Mouse (Mus musculus) CD4-positive, CD25-positive, alpha-beta regulatory T cell (primary cell): ENCODE measurements around the gene Adamts9. TPM values are rescaled to one million over a fixed set of nuclear protein-coding genes. Genes with fewer than 3 reads are reported as not detected.

Source experiments
- polyA plus RNA-seq: library from polyadenylated mRNA; unstranded; fragments of 100-300 nt; shearing (Covaris generic); gene quantifications from one replicate; pipeline ENCODE4 v1.2.1, GENCODE M21; 2017

The Adamts9 gene
- polyA plus RNA-seq, result 0.30 TPM

DNA sequence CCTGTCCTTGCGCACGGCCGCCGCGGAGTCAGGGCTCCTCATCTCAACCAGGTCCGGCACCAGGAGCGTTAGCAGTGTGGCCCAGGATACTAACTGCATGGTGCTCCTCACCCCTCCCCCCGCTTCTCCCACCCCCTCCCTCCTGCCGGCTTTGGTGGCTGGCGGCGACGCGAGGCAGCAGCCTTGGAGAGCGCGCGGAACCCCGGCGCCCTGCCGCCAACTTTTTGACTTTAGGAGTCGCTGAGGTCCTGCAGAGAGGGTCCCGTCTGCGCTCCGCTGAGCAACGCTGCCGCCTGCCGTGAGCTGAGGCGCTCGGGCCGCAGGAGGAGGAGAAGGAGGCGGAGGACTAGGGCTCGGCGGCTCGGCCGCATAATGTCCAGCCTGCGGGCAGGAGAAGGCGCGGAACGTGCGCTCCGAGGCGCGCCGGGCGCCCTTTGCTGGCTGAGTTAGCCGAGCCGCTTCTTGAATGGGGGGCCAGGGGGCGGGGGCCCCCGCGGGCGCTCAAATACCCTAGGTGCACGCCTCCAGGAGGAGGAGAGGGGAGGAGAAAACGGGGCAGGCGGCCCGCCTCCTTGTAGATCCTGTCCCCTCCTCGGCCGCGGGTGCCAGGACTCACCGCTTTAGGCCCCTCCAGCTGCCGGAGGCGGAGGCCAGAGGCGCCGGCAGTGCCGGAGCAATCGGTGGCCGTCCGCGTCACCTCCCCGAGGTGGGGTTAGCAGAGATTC lies at the start of gene Adamts9:
TSS of gene Adamts9 (minus strand) at position 436 of the 725 bp plus-strand sequence.

GRCm38 (mm10) chr6:92869089-92869581 lies 74.2 kb downstream of the Adamts9 start, which contains the start of gene Gm15737:
Gene Gm15737 (plus strand): TSS chr6:92869357.

DNA sequence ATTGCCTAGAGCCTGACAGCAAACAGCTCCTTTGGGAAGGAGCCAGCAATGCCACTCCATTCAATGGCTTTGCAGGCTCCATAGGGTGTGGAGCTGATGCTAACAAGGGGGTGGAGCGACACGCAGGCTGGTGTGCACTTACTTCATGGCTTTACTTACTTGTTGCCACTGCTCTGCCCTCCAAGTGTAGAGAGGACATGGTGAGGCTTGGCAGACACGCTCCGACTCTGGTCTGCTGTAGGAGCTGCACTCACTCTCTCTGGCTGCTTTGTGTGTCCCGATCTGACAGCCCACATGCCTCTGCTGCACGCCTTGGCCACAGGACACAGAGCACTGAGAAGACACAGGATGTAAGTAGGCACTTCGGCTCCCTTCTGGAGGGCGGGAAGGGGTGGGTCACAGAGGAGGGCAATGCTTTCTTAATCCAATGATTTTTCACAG lies 127.0 kb downstream of the Adamts9 start, which contains the start of gene A730049H05Rik:
TSS of gene A730049H05Rik (plus strand) at position 168 of the 441 bp plus-strand sequence.

Other genes with a start within 250 kb of the Adamts9 start
- gene Prickle2, start 237.3 kb downstream of the Adamts9 start, polyA plus RNA-seq, result 0.06 TPM
- gene A730049H05Rik, start 127.0 kb downstream of the Adamts9 start, polyA plus RNA-seq, result not detected
- gene Gm15737, start 74.1 kb downstream of the Adamts9 start, polyA plus RNA-seq, result not detected